Mouse (Mus musculus) forebrain, embryonic 13.5 days (tissue): ENCODE data around the gene Tmem143. TPM values are rescaled to one million over a fixed set of nuclear protein-coding genes. Genes with fewer than 3 reads are reported as not detected.
"Not testable (repeated sequence)": the region's sequence is repeated elsewhere in the genome, so short reads cannot be mapped to it uniquely, and the experiment has no call there.

Experiments
- ATAC-seq: fragments of 200-750 bp; cut with Nextera tagmentation; 2 replicates; pipeline ENCODE4 v1.8.0; 2017
- H3K27ac ChIP-seq: fragments of 300-500 bp; sonication (generic); 2 replicates; pipeline ENCODE4 v1.5.1; 2015; ENCODE audit warnings: inconsistent platforms, mild to moderate bottlenecking, moderate library complexity
- H3K27me3 ChIP-seq: fragments of 300-500 bp; sonication (generic); 2 replicates; pipeline ENCODE4 v1.6.1; 2015; ENCODE audit warnings: mild to moderate bottlenecking, inconsistent platforms
- H3K36me3 ChIP-seq: fragments of 300-500 bp; sonication (generic); 2 replicates; pipeline ENCODE4 v1.6.1; 2015; ENCODE audit warnings: mild to moderate bottlenecking, inconsistent platforms; ENCODE audit not compliant: poor library complexity, severe bottlenecking
- H3K4me1 ChIP-seq: fragments of 300-500 bp; sonication (generic); 2 replicates; pipeline ENCODE4 v1.6.1; 2015; ENCODE audit warnings: inconsistent platforms
- H3K4me2 ChIP-seq: fragments of 300-500 bp; sonication (generic); 2 replicates; pipeline ENCODE4 v1.6.1; 2015; ENCODE audit warnings: inconsistent platforms, mild to moderate bottlenecking, moderate library complexity
- H3K4me3 ChIP-seq: fragments of 300-500 bp; sonication (generic); 2 replicates; pipeline ENCODE4 v1.5.1; 2015; ENCODE audit warnings: mild to moderate bottlenecking, inconsistent platforms
- H3K9ac ChIP-seq: fragments of 300-500 bp; sonication (generic); 2 replicates; pipeline ENCODE4 v1.6.1; 2015; ENCODE audit warnings: mild to moderate bottlenecking, inconsistent platforms
- H3K9me3 ChIP-seq: fragments of 300-500 bp; sonication (generic); replicated peaks from 2 replicates; pipeline ENCODE4 v1.6.1; 2016; ENCODE audit warnings: inconsistent platforms
- WGBS: fragments of 180-500 bp; shearing (Covaris S2); methylation state at CpG from one replicate; pipeline ENCODE4 v1.1.7; 2015; 5-methylcytosine and 5-hydroxymethylcytosine counted together
- polyA plus RNA-seq: library from polyadenylated mRNA; unstranded; fragments of >200 nt; fragmentation: Nextera tagmentation; extraction: Ambion mirVana; gene quantifications from 2 replicates; pipeline ENCODE4 v1.2.1, GENCODE M21; 2015

Gene Tmem143
- polyA plus RNA-seq, 1 experiment from 2014 or later: 4.3 TPM

GRCm38 (mm10) chr7:45928626-45929295 is 32.0 kb downstream of the Tmem143 start:
- Histone ChIP-seq H3K36me3 (no peaks in the 10 kb centered on the region), H3K4me2 (peak overlapping the region; percentile 27; the same call in 1 of the 2 replicates), H3K9me3 (0 out of 2 replicates have a peak, but pooled peaks cover 5% of the 10 kb centered on the region), H3K9ac (no peak overlapping the region), H3K4me1 (no peaks in the 10 kb centered on the region), H3K4me3 (no peak overlapping the region; the same call in 1 of the 2 replicates), H3K27me3 (peaks cover 20% of the 10 kb centered on the region), H3K27ac (no peak overlapping the region)
- WGBS: 11% methylated on average over 22 of the region's 23 CpGs
- ATAC-seq: peak; percentile 30; the same call in 1 of the 2 replicates

- no peak for ATAC-seq
Observed at GRCm38 (mm10) chr7:45929688-45930087, 32.9 kb downstream of the Tmem143 start.

GRCm38 (mm10) chr7:45933766-45934165 is 37.0 kb downstream of the Tmem143 start:
- H3K9ac ChIP-seq, H3K9me3 ChIP-seq, H3K4me1 ChIP-seq, ATAC-seq, H3K27me3 ChIP-seq, H3K27ac ChIP-seq, H3K4me2 ChIP-seq, H3K36me3 ChIP-seq, H3K4me3 ChIP-seq: not testable (repeated sequence)
- WGBS: 88% methylated on average over 12 of the region's 12 CpGs

More at GRCm38 (mm10) chr7:45929688-45930087, 32.9 kb downstream of the Tmem143 start:
- Histone ChIP-seq H3K27me3 (peaks cover 20% of the 10 kb centered on the region), H3K9ac (no peak overlapping the region), H3K36me3 (no peaks in the 10 kb centered on the region), H3K4me2 (no peak overlapping the region), H3K4me1 (no peaks in the 10 kb centered on the region), H3K4me3 (no peak overlapping the region), H3K9me3 (0 out of 2 replicates have a peak, but pooled peaks cover 5% of the 10 kb centered on the region), H3K27ac (no peak overlapping the region)
- 79% methylated on average over 1 of the region's 1 CpGs for WGBS

GRCm38 (mm10) chr7:45935114-45935513 is 38.4 kb downstream of the Tmem143 start:
- Histone ChIP-seq H3K9ac (no peak overlapping the region), H3K27me3 (no peaks in the 10 kb centered on the region), H3K4me2 (no peak overlapping the region), H3K4me1 (no peaks in the 10 kb centered on the region), H3K4me3 (no peak overlapping the region), H3K9me3 (no peaks in the 10 kb centered on the region), H3K36me3 (no peaks in the 10 kb centered on the region), H3K27ac (no peak overlapping the region)
- peak; percentile 53; the same call in 1 of the 2 replicates for ATAC-seq
- WGBS: 24% methylated on average over 7 of the region's 7 CpGs

GRCm38 (mm10) chr7:45939836-45940235 is 43.1 kb downstream of the Tmem143 start:
- no peak overlapping the region for H3K4me3 ChIP-seq
- no peak overlapping the region for H3K9ac ChIP-seq
- no peak overlapping the region for H3K27ac ChIP-seq
- no peaks in the 10 kb centered on the region for H3K36me3 ChIP-seq
- H3K9me3 ChIP-seq: no peaks in the 10 kb centered on the region
- 51% methylated on average over 2 of the region's 2 CpGs for WGBS
- no peak overlapping the region for H3K4me2 ChIP-seq
- ATAC-seq: no peak
- no peaks in the 10 kb centered on the region for H3K4me1 ChIP-seq
- no peaks in the 10 kb centered on the region for H3K27me3 ChIP-seq

GRCm38 (mm10) chr7:45941986-45942385 is 45.2 kb downstream of the Tmem143 start:
- Histone ChIP-seq H3K4me1 (no peaks in the 10 kb centered on the region), H3K4me3 (no peak overlapping the region), H3K36me3 (no peaks in the 10 kb centered on the region), H3K27me3 (no peaks in the 10 kb centered on the region), H3K9me3 (no peaks in the 10 kb centered on the region), H3K27ac (no peak overlapping the region), H3K4me2 (no peak overlapping the region), H3K9ac (no peak overlapping the region)
- ATAC-seq: no peak
- 87% methylated on average over 9 of the region's 9 CpGs for WGBS

GRCm38 (mm10) chr7:45943280-45943679 is 46.5 kb downstream of the Tmem143 start:
- WGBS: 65% methylated on average over 1 of the region's 1 CpGs
- H3K4me3 ChIP-seq, H3K9ac ChIP-seq, H3K4me2 ChIP-seq, H3K36me3 ChIP-seq, H3K27me3 ChIP-seq, H3K4me1 ChIP-seq, H3K9me3 ChIP-seq, ATAC-seq, H3K27ac ChIP-seq: not testable (repeated sequence)

- Histone ChIP-seq H3K9me3 (no peaks in the 10 kb centered on the region), H3K4me3 (no peak overlapping the region), H3K27me3 (no peaks in the 10 kb centered on the region), H3K4me1 (no peaks in the 10 kb centered on the region), H3K4me2 (no peak overlapping the region), H3K27ac (no peak overlapping the region), H3K36me3 (no peaks in the 10 kb centered on the region), H3K9ac (no peak overlapping the region)
- 78% methylated on average over 4 of the region's 4 CpGs for WGBS
- no peak for ATAC-seq
Observed at GRCm38 (mm10) chr7:45949061-45949460, 52.3 kb downstream of the Tmem143 start.

- no peaks in the 10 kb centered on the region for H3K27me3 ChIP-seq
Observed at GRCm38 (mm10) chr7:45956611-45957010, 59.9 kb downstream of the Tmem143 start.

More at GRCm38 (mm10) chr7:45956611-45957010, 59.9 kb downstream of the Tmem143 start:
- Histone ChIP-seq H3K9me3 (no peaks in the 10 kb centered on the region), H3K27ac (no peak overlapping the region), H3K36me3 (no peaks in the 10 kb centered on the region), H3K4me1 (no peaks in the 10 kb centered on the region), H3K9ac (no peak overlapping the region), H3K4me2 (no peak overlapping the region), H3K4me3 (no peak overlapping the region)
- ATAC-seq: no peak
- WGBS: 79% methylated on average over 4 of the region's 4 CpGs

Other genes starting within 250 kb of the Tmem143 start
- gene Fut2, start 230.5 kb upstream of the Tmem143 start, polyA plus RNA-seq: 0.25 TPM in 1 of 2 replicates, not detected in the other
- 0.15 TPM in 1 of 2 replicates, not detected in the other for gene Ntn5, start 212.9 kb upstream of the Tmem143 start, polyA plus RNA-seq
- gene Sec1, start 202.5 kb upstream of the Tmem143 start, polyA plus RNA-seq: 0.16 and 0.17 TPM in 2 replicates
- gene Car11, start 197.1 kb upstream of the Tmem143 start, polyA plus RNA-seq: 14.9 and 19.8 TPM in 2 replicates
- gene Dbp, start 191.9 kb upstream of the Tmem143 start, polyA plus RNA-seq: 2.5 and 3.0 TPM in 2 replicates
- gene Rpl18, start 181.5 kb upstream of the Tmem143 start, polyA plus RNA-seq: 808 and 823 TPM in 2 replicates
- 25.3 and 29.7 TPM in 2 replicates for gene Sphk2, start 178.9 kb upstream of the Tmem143 start, polyA plus RNA-seq
- 1.3 TPM in 2 replicates for gene Fam83e, start 175.7 kb upstream of the Tmem143 start, polyA plus RNA-seq
- not detected in 2 replicates for gene Spaca4, start 171.1 kb upstream of the Tmem143 start, polyA plus RNA-seq
- gene Lmtk3, start 113.2 kb upstream of the Tmem143 start, polyA plus RNA-seq: 12.4 and 13.1 TPM in 2 replicates
- 4.1 and 4.4 TPM in 2 replicates for gene Sult2b1, start 112.3 kb upstream of the Tmem143 start, polyA plus RNA-seq
- gene Cyth2, start 82.4 kb upstream of the Tmem143 start, polyA plus RNA-seq: 314 and 335 TPM in 2 replicates
- gene Kcnj14, start 72.2 kb upstream of the Tmem143 start, polyA plus RNA-seq: 0.45 and 0.49 TPM in 2 replicates
- gene Grwd1, start 66.0 kb upstream of the Tmem143 start, polyA plus RNA-seq: 49.2 and 53.6 TPM in 2 replicates
- gene Kdelr1, start 24.2 kb upstream of the Tmem143 start, polyA plus RNA-seq: 31.6 and 33.9 TPM in 2 replicates
- 0.48 TPM in 2 replicates for gene Grin2d, start 18.6 kb upstream of the Tmem143 start, polyA plus RNA-seq
- 0.62 and 0.92 TPM in 2 replicates for gene Syngr4, start 227 bp upstream of the Tmem143 start, polyA plus RNA-seq
- 13.2 and 16.6 TPM in 2 replicates for gene Emp3, start 24.5 kb downstream of the Tmem143 start, polyA plus RNA-seq
- gene Ccdc114, start 27.1 kb downstream of the Tmem143 start, polyA plus RNA-seq: 2.5 and 3.5 TPM in 2 replicates
- gene Abcc6, start 133.4 kb downstream of the Tmem143 start, polyA plus RNA-seq: 0.13 and 0.28 TPM in 2 replicates
- gene Nomo1, start 136.8 kb downstream of the Tmem143 start, polyA plus RNA-seq: 30.7 and 32.3 TPM in 2 replicates
- gene Kcnj11, start 203.8 kb downstream of the Tmem143 start, polyA plus RNA-seq: 1.1 and 2.6 TPM in 2 replicates